Mouse (Mus musculus) embryonic facial prominence, embryonic 13.5 days (tissue): ENCODE data around the gene Psme2. TPM values are rescaled to one million over a fixed set of nuclear protein-coding genes. Genes with fewer than 3 reads are reported as not detected.
A peak's percentile ranks its signal among the peaks of the same experiment; 100 is the strongest.

Source experiments
- ATAC-seq: fragments of 200-750 bp; cut with Nextera tagmentation; 2 replicates; pipeline ENCODE4 v1.8.0; 2017; ENCODE audit warnings: low read depth; ENCODE audit not compliant: insufficient number of reproducible peaks, insufficient read depth, low FRiP score, low TSS enrichment
- H3K27ac ChIP-seq: fragments of 300-500 bp; sonication (generic); 2 replicates; pipeline ENCODE4 v1.5.1; 2015; ENCODE audit warnings: moderate library complexity, mild to moderate bottlenecking, inconsistent platforms
- H3K27me3 ChIP-seq: fragments of 300-500 bp; sonication (generic); 2 replicates; pipeline ENCODE4 v1.6.1; 2015; ENCODE audit warnings: mild to moderate bottlenecking, inconsistent platforms
- H3K36me3 ChIP-seq: fragments of 300-500 bp; sonication (generic); 2 replicates; pipeline ENCODE4 v1.6.1; 2015; ENCODE audit warnings: mild to moderate bottlenecking, inconsistent platforms
- H3K4me1 ChIP-seq: fragments of 300-500 bp; sonication (generic); 2 replicates; pipeline ENCODE4 v1.6.1; 2015; ENCODE audit warnings: inconsistent platforms
- H3K4me2 ChIP-seq: fragments of 300-500 bp; sonication (generic); 2 replicates; pipeline ENCODE4 v1.6.1; 2015; ENCODE audit warnings: moderate library complexity, mild to moderate bottlenecking, inconsistent platforms
- H3K4me3 ChIP-seq: fragments of 300-500 bp; sonication (generic); 2 replicates; pipeline ENCODE4 v1.5.1; 2015; ENCODE audit warnings: mild to moderate bottlenecking, inconsistent platforms
- H3K9ac ChIP-seq: fragments of 300-500 bp; sonication (generic); 2 replicates; pipeline ENCODE4 v1.6.1; 2015; ENCODE audit warnings: mild to moderate bottlenecking, inconsistent platforms
- H3K9me3 ChIP-seq: fragments of 300-500 bp; sonication (generic); 2 replicates; pipeline ENCODE4 v1.6.1; 2016; ENCODE audit warnings: inconsistent platforms
- WGBS: fragments of 180-500 bp; shearing (Covaris S2); methylation state at CpG from one replicate; pipeline ENCODE4 v1.1.7; 2015; ENCODE audit warnings: mixed read lengths; 5-methylcytosine and 5-hydroxymethylcytosine counted together
- polyA plus RNA-seq: library from polyadenylated mRNA; unstranded; fragments of >200 nt; fragmentation: Nextera tagmentation; extraction: Ambion mirVana; gene quantifications from 2 replicates; pipeline ENCODE4 v1.2.1, GENCODE M21; 2015

Gene Psme2
- 233 and 267 TPM in 2 replicates for polyA plus RNA-seq

- Histone ChIP-seq H3K4me3 (peak within 1 kb of the TSS; percentile 92), H3K4me2 (peak within 1 kb of the TSS; percentile 97), H3K9me3 (no peaks in the 10 kb centered on the region), H3K27me3 (no peaks in the 10 kb centered on the region), H3K4me1 (peaks cover 28% of the 10 kb centered on the region), H3K9ac (peak within 1 kb of the TSS; percentile 92), H3K36me3 (peaks cover 47% of the 10 kb centered on the region), H3K27ac (peak within 1 kb of the TSS; percentile 96)
- peak; percentile 95 for ATAC-seq
- WGBS = under 1% methylated on average over 22 of the region's 22 CpGs
Measured at GRCm38 (mm10) chr14:55590748-55591330, at the start of gene Psme2. Gene Psme2 (minus strand): TSS chr14:55591113.

- H3K9ac ChIP-seq = no peak within 1 kb of the TSS
- no peaks in the 10 kb centered on the region for H3K9me3 ChIP-seq
- WGBS = 95% methylated on average over 9 of the region's 9 CpGs
- H3K36me3 ChIP-seq = peaks cover 70% of the 10 kb centered on the region
- H3K4me3 ChIP-seq = no peak within 1 kb of the TSS
- H3K4me1 ChIP-seq = peaks cover 25% of the 10 kb centered on the region
- no peaks in the 10 kb centered on the region for H3K27me3 ChIP-seq
- no peak for ATAC-seq
- H3K4me2 ChIP-seq = no peak within 1 kb of the TSS
- no peak within 1 kb of the TSS for H3K27ac ChIP-seq
Measured at GRCm38 (mm10) chr14:55637795-55638194, 46.9 kb upstream of the Psme2 start, which contains the start of gene Gm49378. Gene Gm49378 (minus strand): TSS chr14:55637895.

GRCm38 (mm10) chr14:55635523-55636007 lies 44.7 kb upstream of the Psme2 start, which contains the start of gene Ipo4:
Gene Ipo4 (minus strand): TSS chr14:55635957.
- Histone ChIP-seq H3K9me3 (no peaks in the 10 kb centered on the region), H3K27ac (peak within 1 kb of the TSS; percentile 78), H3K4me1 (peaks cover 19% of the 10 kb centered on the region), H3K27me3 (no peaks in the 10 kb centered on the region), H3K4me3 (peak within 1 kb of the TSS; percentile 74), H3K9ac (peak within 1 kb of the TSS; percentile 84), H3K4me2 (peak within 1 kb of the TSS; percentile 74), H3K36me3 (peaks cover 82% of the 10 kb centered on the region)
- 1% methylated on average over 33 of the region's 33 CpGs for WGBS
- ATAC-seq = peak; percentile 68

- Histone ChIP-seq H3K9me3 (no peaks in the 10 kb centered on the region), H3K27me3 (no peaks in the 10 kb centered on the region), H3K4me1 (peaks cover 19% of the 10 kb centered on the region), H3K9ac (peak overlapping the region; percentile 84), H3K27ac (peak overlapping the region; percentile 78), H3K4me2 (peak overlapping the region; percentile 74), H3K36me3 (peaks cover 82% of the 10 kb centered on the region), H3K4me3 (peak overlapping the region; percentile 74)
- ATAC-seq = no peak
- WGBS = 4% methylated on average over 23 of the region's 23 CpGs
Measured at GRCm38 (mm10) chr14:55634874-55635522, 44.1 kb upstream of the Psme2 start.

GRCm38 (mm10) chr14:55629312-55629711 lies 38.4 kb upstream of the Psme2 start:
- no peaks in the 10 kb centered on the region for H3K27me3 ChIP-seq
- no peak overlapping the region for H3K4me2 ChIP-seq
- H3K9ac ChIP-seq = no peak overlapping the region
- no peak for ATAC-seq
- H3K4me3 ChIP-seq = no peak overlapping the region
- H3K36me3 ChIP-seq = peaks cover 98% of the 10 kb centered on the region
- no peak overlapping the region for H3K27ac ChIP-seq
- H3K4me1 ChIP-seq = peaks cover 6% of the 10 kb centered on the region
- H3K9me3 ChIP-seq = no peaks in the 10 kb centered on the region
- WGBS = 57% methylated on average over 5 of the region's 5 CpGs

- no peak for ATAC-seq
- no peak overlapping the region for H3K9ac ChIP-seq
- no peak overlapping the region for H3K27ac ChIP-seq
- no peak overlapping the region for H3K4me3 ChIP-seq
- no peaks in the 10 kb centered on the region for H3K9me3 ChIP-seq
- H3K36me3 ChIP-seq = peaks cover 96% of the 10 kb centered on the region
- no peak overlapping the region for H3K4me2 ChIP-seq
- no peaks in the 10 kb centered on the region for H3K4me1 ChIP-seq
- H3K27me3 ChIP-seq = no peaks in the 10 kb centered on the region
- 93% methylated on average over 27 of the region's 27 CpGs for WGBS
Measured at GRCm38 (mm10) chr14:55628077-55628827, 37.3 kb upstream of the Psme2 start.

- H3K4me3 ChIP-seq = peak overlapping the region; percentile 11
- ATAC-seq = no peak
- H3K27ac ChIP-seq = no peak overlapping the region
Measured at GRCm38 (mm10) chr14:55618486-55619195, 27.7 kb upstream of the Psme2 start.

GRCm38 (mm10) chr14:55617822-55618221 lies 26.9 kb upstream of the Psme2 start, which contains the start of gene Rec8:
Gene Rec8 (plus strand): TSS chr14:55618037.
- Histone ChIP-seq H3K9me3 (no peaks in the 10 kb centered on the region), H3K27me3 (no peaks in the 10 kb centered on the region), H3K4me2 (peak within 1 kb of the TSS; percentile 44), H3K36me3 (no peaks in the 10 kb centered on the region), H3K4me3 (peak within 1 kb of the TSS; percentile 11), H3K9ac (peak within 1 kb of the TSS; percentile 46; the same call in 1 of the 2 replicates), H3K4me1 (peaks cover 6% of the 10 kb centered on the region; the same call in 1 of the 2 replicates), H3K27ac (no peak within 1 kb of the TSS)
- no peak for ATAC-seq
- 27% methylated on average over 21 of the region's 21 CpGs for WGBS

More at GRCm38 (mm10) chr14:55618486-55619195, 27.7 kb upstream of the Psme2 start:
- Histone ChIP-seq H3K9ac (peak overlapping the region; percentile 46; the same call in 1 of the 2 replicates), H3K9me3 (no peaks in the 10 kb centered on the region), H3K4me1 (peaks cover 6% of the 10 kb centered on the region; the same call in 1 of the 2 replicates), H3K27me3 (no peaks in the 10 kb centered on the region), H3K36me3 (peaks cover under 1% of the 10 kb centered on the region; the same call in 1 of the 2 replicates), H3K4me2 (peak overlapping the region; percentile 44)
- WGBS = 41% methylated on average over 22 of the region's 22 CpGs

- no peak for ATAC-seq
- Histone ChIP-seq H3K4me1 (peaks cover 6% of the 10 kb centered on the region; the same call in 1 of the 2 replicates), H3K4me2 (no peak overlapping the region), H3K9me3 (no peaks in the 10 kb centered on the region), H3K27ac (no peak overlapping the region), H3K9ac (no peak overlapping the region), H3K27me3 (no peaks in the 10 kb centered on the region), H3K4me3 (no peak overlapping the region), H3K36me3 (no peaks in the 10 kb centered on the region)
- WGBS = 75% methylated on average over 2 of the region's 2 CpGs
Measured at GRCm38 (mm10) chr14:55616844-55617243, 25.9 kb upstream of the Psme2 start.

- WGBS = 38% methylated on average over 2 of the region's 2 CpGs
- H3K4me3 ChIP-seq = no peak overlapping the region
- no peak for ATAC-seq
- no peaks in the 10 kb centered on the region for H3K36me3 ChIP-seq
- H3K4me2 ChIP-seq = no peak overlapping the region
- no peaks in the 10 kb centered on the region for H3K27me3 ChIP-seq
- H3K9me3 ChIP-seq = no peaks in the 10 kb centered on the region
- H3K27ac ChIP-seq = no peak overlapping the region
- H3K4me1 ChIP-seq = peaks cover 6% of the 10 kb centered on the region; the same call in 1 of the 2 replicates
- H3K9ac ChIP-seq = no peak overlapping the region
Measured at GRCm38 (mm10) chr14:55615876-55616275, 25.0 kb upstream of the Psme2 start.
